Mouse (Mus musculus): ENCODE results near the gene Rrp9.

DNA sequence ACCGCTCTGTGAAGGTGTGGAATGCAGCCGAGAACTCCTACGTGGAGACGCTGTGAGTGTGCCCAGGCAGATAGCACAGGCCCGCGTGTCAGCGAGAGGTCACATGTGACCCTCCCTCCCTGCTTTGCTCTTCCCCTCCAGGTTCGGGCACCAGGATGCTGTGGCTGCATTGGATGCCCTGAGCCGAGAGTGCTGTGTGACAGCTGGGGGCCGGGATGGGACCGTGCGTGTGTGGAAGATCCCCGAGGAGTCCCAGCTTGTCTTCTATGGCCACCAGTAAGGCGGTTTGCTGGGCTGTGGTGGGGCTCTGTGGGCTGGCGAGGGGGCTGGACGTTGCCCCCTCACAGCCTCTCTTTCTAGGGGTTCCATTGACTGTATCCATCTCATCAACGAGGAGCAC, 7.8 kb downstream of the Rrp9 start:
- TF ChIP-seq POLR2A (IDR thresholded peaks at IDR 0.05; ENCODE audit: borderline replicate concordance, extremely low read depth, low read depth, low read length) (no peak), CTCF (IDR thresholded peaks at IDR 0.05; ENCODE audit: insufficient read depth, low read length) (no peak)

All from lung, adult 2 months (tissue).